Mouse (Mus musculus): ENCODE results near the gene Tomm6. TPM values are rescaled to one million over a fixed set of nuclear protein-coding genes. Genes with fewer than 3 reads are reported as not detected.

Tomm6 gene
- polyA plus RNA-seq, 1 experiment from 2014 or later = 277 TPM

Other genes with a start within 250 kb of the Tomm6 start
- 21.0 and 22.5 TPM in 2 replicates for gene Taf8, start 186.1 kb downstream of the Tomm6 start, polyA plus RNA-seq (2015; fragmentation: Nextera tagmentation; extraction: Ambion mirVana)
- 88.8 and 91.0 TPM in 2 replicates for gene Ccnd3, start 183.3 kb downstream of the Tomm6 start, polyA plus RNA-seq (2015; fragmentation: Nextera tagmentation; extraction: Ambion mirVana)
- gene Bysl, start 76.9 kb downstream of the Tomm6 start, polyA plus RNA-seq (2015; fragmentation: Nextera tagmentation; extraction: Ambion mirVana) = 33.9 and 37.5 TPM in 2 replicates
- gene Med20, start 76.8 kb downstream of the Tomm6 start, polyA plus RNA-seq (2015; fragmentation: Nextera tagmentation; extraction: Ambion mirVana) = 41.2 and 43.9 TPM in 2 replicates
- 2.0 and 2.5 TPM in 2 replicates for gene Gm20517, start 76.8 kb downstream of the Tomm6 start, polyA plus RNA-seq (2015; fragmentation: Nextera tagmentation; extraction: Ambion mirVana)
- 6.3 and 8.2 TPM in 2 replicates for gene Usp49, start 57.7 kb downstream of the Tomm6 start, polyA plus RNA-seq (2015; fragmentation: Nextera tagmentation; extraction: Ambion mirVana)
- 49.3 and 52.2 TPM in 2 replicates for gene Frs3, start 644 bp upstream of the Tomm6 start, polyA plus RNA-seq (2015; fragmentation: Nextera tagmentation; extraction: Ambion mirVana)
- 1.2 and 1.5 TPM in 2 replicates for gene Gm21981, start 6.1 kb upstream of the Tomm6 start, polyA plus RNA-seq (2015; fragmentation: Nextera tagmentation; extraction: Ambion mirVana)
- gene Prickle4, start 6.3 kb upstream of the Tomm6 start, polyA plus RNA-seq (2015; fragmentation: Nextera tagmentation; extraction: Ambion mirVana) = 1.3 and 1.6 TPM in 2 replicates
- gene Pgc, start 38.5 kb upstream of the Tomm6 start, polyA plus RNA-seq (2015; fragmentation: Nextera tagmentation; extraction: Ambion mirVana) = 0.16 TPM in 1 of 2 replicates, not detected in the other
- 3.6 and 4.2 TPM in 2 replicates for gene Tfeb, start 48.6 kb upstream of the Tomm6 start, polyA plus RNA-seq (2015; fragmentation: Nextera tagmentation; extraction: Ambion mirVana)
- 4.0 and 4.2 TPM in 2 replicates for gene Mdfi, start 146.3 kb upstream of the Tomm6 start, polyA plus RNA-seq (2015; fragmentation: Nextera tagmentation; extraction: Ambion mirVana)
- gene Foxp4, start 236.3 kb upstream of the Tomm6 start, polyA plus RNA-seq (2015; fragmentation: Nextera tagmentation; extraction: Ambion mirVana) = 34.3 and 42.2 TPM in 2 replicates